Mouse (Mus musculus) forebrain, embryonic 11.5 days (tissue): Measurements from ENCODE around the gene Dynll1. TPM values are rescaled to one million over a fixed set of nuclear protein-coding genes. Genes with fewer than 3 reads are reported as not detected.

Source experiments
- ATAC-seq: fragments of 200-750 bp; cut with Nextera tagmentation; replicated peaks from 2 replicates; pipeline ENCODE4 v1.8.0; 2017; ENCODE audit warnings: moderate TSS enrichment; ENCODE audit not compliant: low FRiP score
- DNase-seq: peaks from one replicate; pipeline ENCODE4 v3.0.0-alpha.2; 2017; ENCODE audit warnings: low spot score
- H3K27ac ChIP-seq: fragments of 300-500 bp; sonication (generic); 2 replicates; pipeline ENCODE4 v1.5.1; 2014; ENCODE audit warnings: low read depth, low read length
- H3K27me3 ChIP-seq: fragments of 300-500 bp; sonication (generic); 2 replicates; pipeline ENCODE4 v1.6.1; 2014; ENCODE audit warnings: mild to moderate bottlenecking, low read length, mixed read lengths; ENCODE audit not compliant: control insufficient read depth, insufficient read depth
- H3K36me3 ChIP-seq: fragments of 300-500 bp; sonication (generic); 2 replicates; pipeline ENCODE4 v1.6.1; 2014; ENCODE audit warnings: mild to moderate bottlenecking, low read length, moderate library complexity, mixed read lengths; ENCODE audit not compliant: control insufficient read depth, insufficient read depth
- H3K4me1 ChIP-seq: fragments of 300-500 bp; sonication (generic); replicated peaks from 2 replicates; pipeline ENCODE4 v1.6.1; 2014; ENCODE audit warnings: low read length, mixed read lengths; ENCODE audit not compliant: control insufficient read depth, insufficient read depth
- H3K4me2 ChIP-seq: fragments of 300-500 bp; sonication (generic); 2 replicates; pipeline ENCODE4 v1.6.1; 2014; ENCODE audit warnings: low read depth, mild to moderate bottlenecking, low read length, moderate library complexity, mixed read lengths; ENCODE audit not compliant: severe bottlenecking
- H3K4me3 ChIP-seq: fragments of 300-500 bp; sonication (generic); 2 replicates; pipeline ENCODE4 v1.5.1; 2014; ENCODE audit warnings: low read depth, low read length
- H3K9ac ChIP-seq: fragments of 300-500 bp; sonication (generic); 2 replicates; pipeline ENCODE4 v1.6.1; 2014; ENCODE audit warnings: low read length
- H3K9me3 ChIP-seq: fragments of 300-500 bp; sonication (generic); 2 replicates; pipeline ENCODE4 v1.6.1; 2016; ENCODE audit warnings: low read length, mixed read lengths; ENCODE audit not compliant: control insufficient read depth
- WGBS: fragments of 180-500 bp; shearing (Covaris S2); extraction: QIAGEN DNeasy Blood & Tissue Kit; methylation state at CpG from one replicate; pipeline ENCODE4 v1.1.7; 2014; 5-methylcytosine and 5-hydroxymethylcytosine counted together
- polyA plus RNA-seq: library from polyadenylated mRNA; unstranded; fragments of >200 nt; fragmentation: Nextera tagmentation; extraction: Ambion mirVana; gene quantifications from 2 replicates; pipeline ENCODE4 v1.2.1, GENCODE M21; 2014

The Dynll1 gene
- polyA plus RNA-seq, 1 experiment from 2014 or later: 1,518 TPM

- DNase-seq (no peak), ATAC-seq (no peak)
- H3K36me3 ChIP-seq: no peaks in the 10 kb centered on the region; the same call in 1 of the 2 replicates
- H3K9ac ChIP-seq: no peak overlapping the region
- no peak overlapping the region for H3K4me2 ChIP-seq
- no peaks in the 10 kb centered on the region for H3K9me3 ChIP-seq
- peaks cover 8% of the 10 kb centered on the region for H3K4me1 ChIP-seq
- no peaks in the 10 kb centered on the region for H3K27me3 ChIP-seq
- H3K4me3 ChIP-seq: no peak overlapping the region
- no peak overlapping the region for H3K27ac ChIP-seq
- WGBS: 90% methylated on average over 8 of the region's 8 CpGs
Measured at GRCm38 (mm10) chr5:115266787-115267468, 33.9 kb downstream of the Dynll1 start.

- H3K4me3 ChIP-seq: no peak overlapping the region
- ATAC-seq: no peak
- no peak overlapping the region for H3K9ac ChIP-seq
- no peak overlapping the region for H3K27ac ChIP-seq
- 88% methylated on average over 5 of the region's 5 CpGs for WGBS
- peaks cover 8% of the 10 kb centered on the region for H3K4me1 ChIP-seq
- no peaks in the 10 kb centered on the region for H3K27me3 ChIP-seq
- no peaks in the 10 kb centered on the region; the same call in 1 of the 2 replicates for H3K36me3 ChIP-seq
- DNase-seq: no peak
- no peak overlapping the region for H3K4me2 ChIP-seq
- H3K9me3 ChIP-seq: no peaks in the 10 kb centered on the region
Measured at GRCm38 (mm10) chr5:115266340-115266739, 34.5 kb downstream of the Dynll1 start.

GRCm38 (mm10) chr5:115262502-115263291 lies 38.1 kb downstream of the Dynll1 start:
- ATAC-seq: no peak
- Histone ChIP-seq H3K27ac (no peak overlapping the region), H3K4me2 (no peak overlapping the region), H3K27me3 (no peaks in the 10 kb centered on the region), H3K9ac (no peak overlapping the region), H3K4me3 (no peak overlapping the region), H3K9me3 (no peaks in the 10 kb centered on the region), H3K36me3 (peaks cover 11% of the 10 kb centered on the region; the same call in 1 of the 2 replicates), H3K4me1 (no peaks in the 10 kb centered on the region)
- no peak for DNase-seq
- 91% methylated on average over 14 of the region's 14 CpGs for WGBS

- H3K4me1 ChIP-seq: no peaks in the 10 kb centered on the region
- no peaks in the 10 kb centered on the region for H3K9me3 ChIP-seq
- no peak overlapping the region for H3K4me3 ChIP-seq
- H3K4me2 ChIP-seq: no peak overlapping the region
- peaks cover 17% of the 10 kb centered on the region; the same call in 1 of the 2 replicates for H3K36me3 ChIP-seq
- ATAC-seq (no peak), DNase-seq (no peak)
- H3K9ac ChIP-seq: no peak overlapping the region
- no peak overlapping the region for H3K27ac ChIP-seq
- no peaks in the 10 kb centered on the region for H3K27me3 ChIP-seq
- 87% methylated on average over 1 of the region's 1 CpGs for WGBS
Measured at GRCm38 (mm10) chr5:115261880-115262279, 38.9 kb downstream of the Dynll1 start.

- DNase-seq: no peak
Measured at GRCm38 (mm10) chr5:115261141-115261540, 39.7 kb downstream of the Dynll1 start.

GRCm38 (mm10) chr5:115260356-115260755 lies 40.4 kb downstream of the Dynll1 start:
- no peak for ATAC-seq
- Histone ChIP-seq H3K4me2 (no peak overlapping the region), H3K27ac (no peak overlapping the region), H3K36me3 (peaks cover 24% of the 10 kb centered on the region; the same call in 1 of the 2 replicates), H3K27me3 (no peaks in the 10 kb centered on the region), H3K9me3 (no peaks in the 10 kb centered on the region), H3K9ac (no peak overlapping the region), H3K4me3 (no peak overlapping the region), H3K4me1 (no peaks in the 10 kb centered on the region)
- DNase-seq: no peak
- WGBS: 91% methylated on average over 6 of the region's 6 CpGs

More at GRCm38 (mm10) chr5:115261141-115261540, 39.7 kb downstream of the Dynll1 start:
- H3K9ac ChIP-seq: no peak overlapping the region
- no peaks in the 10 kb centered on the region for H3K9me3 ChIP-seq
- ATAC-seq: no peak
- no peaks in the 10 kb centered on the region for H3K4me1 ChIP-seq
- no peak overlapping the region for H3K27ac ChIP-seq
- H3K36me3 ChIP-seq: peaks cover 20% of the 10 kb centered on the region; the same call in 1 of the 2 replicates
- WGBS: 92% methylated on average over 8 of the region's 8 CpGs
- H3K27me3 ChIP-seq: no peaks in the 10 kb centered on the region
- H3K4me2 ChIP-seq: no peak overlapping the region
- no peak overlapping the region for H3K4me3 ChIP-seq

GRCm38 (mm10) chr5:115256909-115257546 lies 43.8 kb downstream of the Dynll1 start:
- DNase-seq (peak; percentile 51), ATAC-seq (no peak)
- 92% methylated on average over 10 of the region's 10 CpGs for WGBS
- H3K4me1 ChIP-seq: no peaks in the 10 kb centered on the region
- no peaks in the 10 kb centered on the region for H3K9me3 ChIP-seq
- no peak overlapping the region for H3K4me2 ChIP-seq
- no peak overlapping the region for H3K9ac ChIP-seq
- H3K4me3 ChIP-seq: no peak overlapping the region
- H3K27me3 ChIP-seq: no peaks in the 10 kb centered on the region
- no peak overlapping the region for H3K27ac ChIP-seq
- H3K36me3 ChIP-seq: peaks cover 24% of the 10 kb centered on the region; the same call in 1 of the 2 replicates

GRCm38 (mm10) chr5:115255472-115255871 lies 45.3 kb downstream of the Dynll1 start:
- no peak for DNase-seq
- Histone ChIP-seq H3K36me3 (peaks cover 32% of the 10 kb centered on the region), H3K4me2 (no peak overlapping the region), H3K27me3 (no peaks in the 10 kb centered on the region), H3K9me3 (no peaks in the 10 kb centered on the region), H3K4me1 (no peaks in the 10 kb centered on the region), H3K27ac (no peak overlapping the region), H3K4me3 (no peak overlapping the region), H3K9ac (no peak overlapping the region)
- ATAC-seq: no peak
- WGBS: 81% methylated on average over 1 of the region's 1 CpGs
